Mouse (Mus musculus) fibroblast of lung, adult 2 months (primary cell): Measurements from ENCODE around the gene Trpc5.

Experiments used
- DNase-seq: peaks from one replicate; pipeline ENCODE4 v3.0.0-alpha.2; 2011; ENCODE audit warnings: low read depth

Gene Trpc5

GRCm38 (mm10) chrX:144688142-144688206 lies at the start of gene Trpc5:
TSS of gene Trpc5 (minus strand) at chrX:144688180.
- no peak for DNase-seq

GRCm38 (mm10) chrX:144716330-144716729 lies 28.4 kb upstream of the Trpc5 start:
- no peak for DNase-seq

- no peak for DNase-seq
These were observed 1.8 kb upstream of the Trpc5 start for GRCm38 (mm10) chrX:144689859-144690181.

- DNase-seq = no peak
These were observed 1.3 kb upstream of the Trpc5 start for GRCm38 (mm10) chrX:144689119-144689858.

- no peak for DNase-seq
These were observed 483 bp upstream of the Trpc5 start, which contains the start of gene Rtl4 for GRCm38 (mm10) chrX:144688207-144689118. TSS of gene Rtl4 (plus strand) at chrX:144688907.

GRCm38 (mm10) chrX:144687742-144688141 lies 238 bp downstream of the Trpc5 start:
- no peak for DNase-seq

GRCm38 (mm10) chrX:144652196-144652595 lies 35.8 kb downstream of the Trpc5 start:
- no peak for DNase-seq

GRCm38 (mm10) chrX:144645394-144645793 lies 42.6 kb downstream of the Trpc5 start:
- no peak for DNase-seq

- DNase-seq = no peak
These were observed 43.2 kb downstream of the Trpc5 start for GRCm38 (mm10) chrX:144644756-144645155.

- DNase-seq = no peak
These were observed 75.2 kb downstream of the Trpc5 start for GRCm38 (mm10) chrX:144612753-144613152.

GRCm38 (mm10) chrX:144536431-144536830 lies 151.5 kb downstream of the Trpc5 start:
- no peak for DNase-seq

- no peak for DNase-seq
These were observed 161.9 kb downstream of the Trpc5 start for GRCm38 (mm10) chrX:144526042-144526441.

- no peak for DNase-seq
These were observed 164.7 kb downstream of the Trpc5 start for GRCm38 (mm10) chrX:144523239-144523638.

GRCm38 (mm10) chrX:144491394-144491793 lies 196.6 kb downstream of the Trpc5 start:
- DNase-seq = no peak

- no peak for DNase-seq
These were observed 223.6 kb downstream of the Trpc5 start for GRCm38 (mm10) chrX:144464416-144464815.

GRCm38 (mm10) chrX:144456281-144456680 lies 231.7 kb downstream of the Trpc5 start, which contains the start of gene Trpc5os:
TSS of gene Trpc5os (plus strand) at chrX:144456581.
- no peak for DNase-seq

- DNase-seq = no peak
These were observed 264.1 kb downstream of the Trpc5 start for GRCm38 (mm10) chrX:144423848-144424247.

GRCm38 (mm10) chrX:144421091-144421490 lies 266.9 kb downstream of the Trpc5 start:
- DNase-seq = no peak

GRCm38 (mm10) chrX:144420259-144420658 lies 267.7 kb downstream of the Trpc5 start:
- no peak for DNase-seq

GRCm38 (mm10) chrX:144408036-144408435 lies 279.9 kb downstream of the Trpc5 start:
- DNase-seq = no peak

- DNase-seq = no peak
These were observed 284.5 kb downstream of the Trpc5 start for GRCm38 (mm10) chrX:144403526-144403925.

- no peak for DNase-seq
These were observed 313.8 kb downstream of the Trpc5 start for GRCm38 (mm10) chrX:144374196-144374595.

GRCm38 (mm10) chrX:144338355-144338754 lies 349.6 kb downstream of the Trpc5 start:
- no peak for DNase-seq

GRCm38 (mm10) chrX:144337938-144338337 lies 350.0 kb downstream of the Trpc5 start:
- DNase-seq = no peak
